Mouse (Mus musculus): ENCODE data around the gene Adcy7. TPM values are rescaled to one million over a fixed set of nuclear protein-coding genes. Genes with fewer than 3 reads are reported as not detected.

The Adcy7 gene
- polyA plus RNA-seq, 1 experiment from 2014 or later: 5.2 TPM

DNA sequence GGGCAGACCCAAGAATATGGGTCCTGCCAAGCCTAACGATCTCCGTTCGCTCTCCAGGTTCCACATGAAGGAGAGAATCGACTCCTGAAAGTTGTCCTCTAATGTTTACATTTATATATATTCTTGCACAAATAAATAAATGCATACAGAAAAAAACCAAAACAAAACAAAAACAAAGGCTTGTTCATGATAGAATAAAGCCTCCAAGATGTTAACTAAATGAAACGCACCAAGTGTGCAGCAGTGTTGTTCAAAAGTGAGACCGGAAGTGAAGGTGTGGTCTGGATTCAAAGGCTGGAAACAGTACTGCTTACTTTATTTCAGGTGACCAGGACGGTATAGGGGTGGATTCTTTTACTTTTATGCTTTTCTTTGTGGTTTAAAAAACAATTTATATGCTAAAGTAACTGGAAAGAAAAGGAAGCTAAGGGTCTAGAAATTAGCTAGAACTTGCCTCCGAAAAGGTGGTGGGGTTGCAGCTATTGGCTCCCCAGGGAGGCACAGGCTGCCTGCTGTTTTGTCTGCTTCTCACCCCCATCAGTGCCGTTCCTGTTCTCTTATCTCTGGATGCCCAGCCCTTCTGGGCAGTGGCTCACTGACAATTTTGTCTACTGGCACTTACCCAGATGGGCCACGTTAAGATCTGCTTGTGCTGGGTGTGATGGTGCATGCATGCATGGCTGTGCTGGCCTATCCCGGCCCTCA, 90.4 kb downstream of the Adcy7 start:
- Histone ChIP-seq H3K4me3 (ENCODE audit: low read depth, low read length) (peak overlapping the region; percentile 97), H3K27ac (replicated peaks) (peak overlapping the region; percentile 91), H3K9ac (ENCODE audit: low read length) (peak overlapping the region; percentile 97), H3K4me2 (replicated peaks; ENCODE audit: low read depth) (peak overlapping the region; percentile 40), H3K9me3 (ENCODE audit: control insufficient read depth, low read length) (no peaks in the 10 kb centered on the region), H3K27me3 (ENCODE audit: control insufficient read depth, insufficient read depth, low read length) (no peaks in the 10 kb centered on the region), H3K4me1 (replicated peaks; ENCODE audit: control insufficient read depth, insufficient read depth) (no peaks in the 10 kb centered on the region), H3K36me3 (ENCODE audit: control insufficient read depth, insufficient read depth, low read length) (no peaks in the 10 kb centered on the region; the same call in 1 of the 2 replicates)
- TF ChIP-seq EP300 (optimal IDR thresholded peaks at IDR 0.05): no peak
- no peak for TF ChIP-seq CTCF (IDR thresholded peaks at IDR 0.05; ENCODE audit: low read depth)
- WGBS: 22% methylated on average over 11 of the region's 11 CpGs
- ATAC-seq (ENCODE audit: low FRiP score, low TSS enrichment): peak; percentile 67
- no peak for DNase-seq (ENCODE audit: low spot score)

DNA sequence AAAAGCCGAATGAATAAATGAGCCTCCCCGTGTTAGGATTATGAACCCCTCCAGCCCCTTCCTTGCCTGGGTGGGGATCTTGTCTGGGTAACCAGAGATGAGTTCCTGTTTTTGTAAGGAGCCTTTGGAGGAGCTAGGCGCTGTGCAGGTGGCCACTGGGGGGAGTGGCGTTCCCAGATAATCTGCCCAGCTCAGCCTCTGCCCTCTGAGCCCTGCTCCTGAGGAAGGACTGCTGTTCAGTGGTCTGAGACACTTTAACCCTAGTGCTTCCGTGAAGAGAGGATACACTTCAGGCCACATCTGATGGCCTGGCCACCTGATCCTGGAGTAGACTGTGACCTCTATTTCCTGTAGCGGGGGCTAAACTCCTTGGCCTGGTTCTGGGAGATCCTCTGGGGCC, 97.0 kb downstream of the Adcy7 start:
- H3K9ac ChIP-seq (ENCODE audit: low read length): no peak overlapping the region
- peak; percentile 66 for DNase-seq (ENCODE audit: low spot score)
- H3K27me3 ChIP-seq (ENCODE audit: control insufficient read depth, insufficient read depth, low read length): no peaks in the 10 kb centered on the region
- H3K4me2 ChIP-seq (replicated peaks; ENCODE audit: low read depth): no peak overlapping the region
- WGBS: 20% methylated on average over 6 of the region's 6 CpGs
- peak; percentile 68 for ATAC-seq (ENCODE audit: low FRiP score, low TSS enrichment)
- H3K27ac ChIP-seq (replicated peaks): no peak overlapping the region
- TF ChIP-seq EP300 (optimal IDR thresholded peaks at IDR 0.05): no peak
- peak; percentile 67 for TF ChIP-seq CTCF (IDR thresholded peaks at IDR 0.05; ENCODE audit: low read depth)
- no peak overlapping the region for H3K4me3 ChIP-seq (ENCODE audit: low read depth, low read length)
- H3K4me1 ChIP-seq (replicated peaks; ENCODE audit: control insufficient read depth, insufficient read depth): no peaks in the 10 kb centered on the region
- H3K9me3 ChIP-seq (ENCODE audit: control insufficient read depth, low read length): no peaks in the 10 kb centered on the region
- no peaks in the 10 kb centered on the region for H3K36me3 ChIP-seq (ENCODE audit: control insufficient read depth, insufficient read depth, low read length)

GRCm38 (mm10) chr8:88369805-88370204, 97.6 kb downstream of the Adcy7 start:
- Histone ChIP-seq H3K36me3 (ENCODE audit: control insufficient read depth, insufficient read depth, low read length) (no peaks in the 10 kb centered on the region), H3K27ac (replicated peaks) (no peak overlapping the region), H3K27me3 (ENCODE audit: control insufficient read depth, insufficient read depth, low read length) (no peaks in the 10 kb centered on the region), H3K4me2 (replicated peaks; ENCODE audit: low read depth) (no peak overlapping the region), H3K9ac (ENCODE audit: low read length) (no peak overlapping the region), H3K4me3 (ENCODE audit: low read depth, low read length) (no peak overlapping the region), H3K4me1 (replicated peaks; ENCODE audit: control insufficient read depth, insufficient read depth) (no peaks in the 10 kb centered on the region), H3K9me3 (ENCODE audit: control insufficient read depth, low read length) (no peaks in the 10 kb centered on the region)
- peak; percentile 47; the same call in 1 of the 2 replicates for ATAC-seq (ENCODE audit: low FRiP score, low TSS enrichment)
- DNase-seq (ENCODE audit: low spot score): peak; percentile 24
- TF ChIP-seq EP300 (optimal IDR thresholded peaks at IDR 0.05): no peak
- no peak for TF ChIP-seq CTCF (IDR thresholded peaks at IDR 0.05; ENCODE audit: low read depth)
- WGBS: 30% methylated on average over 3 of the region's 3 CpGs

- ATAC-seq (ENCODE audit: low FRiP score, low TSS enrichment) (no peak), DNase-seq (ENCODE audit: low spot score) (no peak)
- Histone ChIP-seq H3K9me3 (ENCODE audit: control insufficient read depth, low read length) (no peaks in the 10 kb centered on the region), H3K27ac (replicated peaks) (no peak overlapping the region), H3K9ac (ENCODE audit: low read length) (no peak overlapping the region), H3K4me2 (replicated peaks; ENCODE audit: low read depth) (no peak overlapping the region), H3K27me3 (ENCODE audit: control insufficient read depth, insufficient read depth, low read length) (no peaks in the 10 kb centered on the region), H3K36me3 (ENCODE audit: control insufficient read depth, insufficient read depth, low read length) (no peaks in the 10 kb centered on the region), H3K4me3 (ENCODE audit: low read depth, low read length) (no peak overlapping the region), H3K4me1 (replicated peaks; ENCODE audit: control insufficient read depth, insufficient read depth) (no peaks in the 10 kb centered on the region)
- TF ChIP-seq EP300 (optimal IDR thresholded peaks at IDR 0.05) (no peak), CTCF (IDR thresholded peaks at IDR 0.05; ENCODE audit: low read depth) (no peak)
- 86% methylated on average over 2 of the region's 2 CpGs for WGBS
Measured at GRCm38 (mm10) chr8:88371522-88371921, 99.3 kb downstream of the Adcy7 start.

DNA sequence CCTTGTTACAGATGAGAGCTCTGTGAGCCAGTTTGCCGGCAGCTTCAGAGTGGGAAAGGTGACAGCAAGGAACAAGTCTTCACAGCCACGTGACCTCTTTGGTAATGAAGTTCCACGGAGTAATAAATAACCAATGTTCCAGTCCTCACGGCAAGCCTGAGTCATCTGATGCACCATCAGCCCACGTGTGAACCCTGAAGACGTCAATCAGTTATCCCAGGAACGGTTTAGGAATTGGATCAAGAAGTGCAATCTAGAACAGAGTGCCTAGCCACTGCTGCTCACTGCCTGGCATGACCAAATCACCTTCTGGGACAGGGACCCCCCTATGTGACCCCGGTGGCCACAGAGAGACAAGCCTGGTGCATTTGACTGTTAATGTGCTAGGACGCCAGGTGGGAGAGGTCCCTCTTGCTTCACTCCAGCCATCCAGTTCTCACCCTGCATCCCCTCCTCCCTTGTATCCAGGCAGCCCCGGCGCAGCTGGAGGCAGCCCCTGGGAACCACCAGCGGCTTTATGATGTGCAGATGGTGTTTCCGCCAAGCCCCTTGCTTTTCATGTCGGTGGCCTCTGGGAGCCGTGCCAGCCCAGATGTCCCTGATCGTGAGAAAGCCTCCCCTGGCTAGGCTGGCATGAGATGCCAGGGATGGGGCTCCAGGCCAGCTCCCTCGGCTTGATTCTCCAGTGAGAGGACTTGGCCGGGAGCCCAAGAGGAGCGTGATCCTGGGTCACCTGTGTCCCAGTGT, 104.8 kb downstream of the Adcy7 start:
- Histone ChIP-seq H3K9ac (ENCODE audit: low read length) (no peak overlapping the region), H3K4me2 (replicated peaks; ENCODE audit: low read depth) (no peak overlapping the region), H3K4me3 (ENCODE audit: low read depth, low read length) (no peak overlapping the region), H3K9me3 (ENCODE audit: control insufficient read depth, low read length) (no peaks in the 10 kb centered on the region), H3K27ac (replicated peaks) (no peak overlapping the region), H3K36me3 (ENCODE audit: control insufficient read depth, insufficient read depth, low read length) (no peaks in the 10 kb centered on the region), H3K4me1 (replicated peaks; ENCODE audit: control insufficient read depth, insufficient read depth) (no peaks in the 10 kb centered on the region), H3K27me3 (ENCODE audit: control insufficient read depth, insufficient read depth, low read length) (no peaks in the 10 kb centered on the region)
- DNase-seq (ENCODE audit: low spot score) (no peak), ATAC-seq (ENCODE audit: low FRiP score, low TSS enrichment) (no peak)
- 48% methylated on average over 19 of the region's 19 CpGs for WGBS
- TF ChIP-seq EP300 (optimal IDR thresholded peaks at IDR 0.05) (no peak), CTCF (IDR thresholded peaks at IDR 0.05; ENCODE audit: low read depth) (no peak)

Other genes starting within 250 kb of the Adcy7 start
- gene Cnep1r1, start 153.6 kb upstream of the Adcy7 start, polyA plus RNA-seq (2015; fragmentation: Nextera tagmentation; extraction: Ambion mirVana): 28.8 and 31.8 TPM in 2 replicates
- 17.8 and 18.8 TPM in 2 replicates for gene Heatr3, start 134.5 kb upstream of the Adcy7 start, polyA plus RNA-seq (2015; fragmentation: Nextera tagmentation; extraction: Ambion mirVana)
- 3.4 and 3.6 TPM in 2 replicates for gene Tent4b, start 73.2 kb upstream of the Adcy7 start, polyA plus RNA-seq (2015; fragmentation: Nextera tagmentation; extraction: Ambion mirVana)
- 39.7 and 42.5 TPM in 2 replicates for gene Brd7, start 89.8 kb downstream of the Adcy7 start, polyA plus RNA-seq (2015; fragmentation: Nextera tagmentation; extraction: Ambion mirVana)
- gene Nkd1, start 249.0 kb downstream of the Adcy7 start, polyA plus RNA-seq (2015; fragmentation: Nextera tagmentation; extraction: Ambion mirVana): 57.4 and 58.8 TPM in 2 replicates

Measured in stomach, postnatal 0 days (tissue).